Mouse (Mus musculus): ENCODE measurements around the gene Zbtb20.

DNA sequence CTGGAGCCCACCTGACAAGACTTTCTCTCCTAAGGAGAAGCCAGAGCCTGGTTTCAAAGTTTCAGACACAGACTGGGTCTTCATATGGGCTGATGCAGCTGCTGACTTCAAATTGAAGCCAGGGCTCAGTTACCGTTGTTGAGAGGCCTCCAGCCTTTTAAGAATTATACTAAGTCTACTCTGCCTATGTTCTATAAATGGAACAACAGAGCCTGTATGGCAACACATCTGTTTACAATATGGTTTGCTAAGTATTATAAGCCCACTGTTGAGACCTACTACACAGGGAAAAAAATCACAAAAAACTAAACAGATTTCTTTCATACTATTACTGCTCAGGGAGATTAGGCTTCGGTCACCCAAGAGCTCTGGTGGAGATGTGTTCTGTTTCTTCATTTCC, 12.4 kb upstream of the Zbtb20 start:
- no peak for TF ChIP-seq POLR2A (IDR thresholded peaks at IDR 0.05; ENCODE audit: insufficient read depth, low read depth, low read length)
- no peak for TF ChIP-seq CTCF (IDR thresholded peaks at IDR 0.05)

Measured in heart, adult 2 months (tissue).